Mouse (Mus musculus) CH12.LX (cell line): ENCODE results near the gene Cactin. TPM values are rescaled to one million over a fixed set of nuclear protein-coding genes. Genes with fewer than 3 reads are reported as not detected.

Experiments used
- DNase-seq: peaks from one replicate; pipeline ENCODE4 v3.0.0-alpha.2; 2013; ENCODE audit errors: extremely low read depth
- H3K27ac ChIP-seq: 2 replicates; pipeline ENCODE4 v1.5.1; 2012; ENCODE audit warnings: low read depth, mild to moderate bottlenecking, control low read depth, moderate library complexity; ENCODE audit not compliant: insufficient read depth
- H3K27me3 ChIP-seq: replicated peaks from 2 replicates; pipeline ENCODE3; 2012; ENCODE audit warnings: inconsistent platforms
- H3K36me3 ChIP-seq, 2 experiments: replicated peaks in 1 of 2; 2 replicates each; pipeline versions ENCODE3 to v1.6.1; 2012; ENCODE audit warnings: inconsistent platforms in 1 of 2, low read length in 1 of 2, mild to moderate bottlenecking in 1 of 2, mixed read lengths in 1 of 2, moderate library complexity in 1 of 2; ENCODE audit not compliant: control insufficient read depth in 1 of 2, insufficient read depth in 1 of 2
- H3K4me1 ChIP-seq, 2 experiments: 2 replicates each; pipeline ENCODE4 v1.6.1; 2012; ENCODE audit warnings: inconsistent platforms in 1 of 2, moderate library complexity in 1 of 2; ENCODE audit not compliant: insufficient read depth in 2 of 2, control insufficient read depth in 1 of 2
- H3K4me2 ChIP-seq: 2 replicates; pipeline ENCODE4 v1.6.1; 2012; ENCODE audit warnings: low read depth, mild to moderate bottlenecking, control low read depth; ENCODE audit not compliant: poor library complexity, insufficient read depth, severe bottlenecking
- H3K4me3 ChIP-seq, 3 experiments: fragments of 150-350 bp in 1 of 3; sonication (generic) in 1 of 3; replicated peaks in 1 of 3; 2 replicates each; pipeline versions ENCODE3 to v1.5.1; 2011 to 2012; ENCODE audit warnings: low read depth in 2 of 3, low read length in 2 of 3, mild to moderate bottlenecking in 2 of 3, moderate library complexity in 2 of 3, control low read depth in 1 of 3, improper control_type of control experiment in 1 of 3, inconsistent platforms in 1 of 3, mixed read lengths in 1 of 3; ENCODE audit not compliant: poor library complexity in 1 of 3
- H3K79me2 ChIP-seq: replicated peaks from 2 replicates; pipeline ENCODE4 v1.6.1; 2012; ENCODE audit warnings: mild to moderate bottlenecking, moderate library complexity; ENCODE audit not compliant: control insufficient read depth, poor library complexity, insufficient read depth, severe bottlenecking; ENCODE audit errors: extremely low read depth
- H3K9ac ChIP-seq: 2 replicates; pipeline ENCODE4 v1.6.1; 2012; ENCODE audit warnings: low read depth, mild to moderate bottlenecking, control low read depth, moderate library complexity; ENCODE audit not compliant: insufficient read depth
- H3K9me3 ChIP-seq: replicated peaks from 2 replicates; pipeline ENCODE3; 2012; ENCODE audit warnings: low read length, inconsistent platforms, mixed read lengths
- CHD2 ChIP-seq: IDR thresholded peaks from 2 replicates; pipeline ENCODE4 v1.6.1; 2011; ENCODE audit warnings: low read length, improper control_type of control experiment
- CTCF ChIP-seq, 2 experiments: IDR thresholded peaks in 1 of 2; conservative IDR thresholded peaks in 1 of 2; 2 replicates each; pipeline ENCODE4 v1.5.1; 2011 to 2012; ENCODE audit warnings: low read depth in 2 of 2, low read length in 2 of 2, improper control_type of control experiment in 1 of 2, inconsistent platforms in 1 of 2, mild to moderate bottlenecking in 1 of 2, moderate library complexity in 1 of 2
- E2F4 ChIP-seq: IDR thresholded peaks from 2 replicates; pipeline ENCODE4 v1.6.1; 2011; ENCODE audit warnings: low read depth, low read length, improper control_type of control experiment; ENCODE audit not compliant: insufficient replicate concordance
- ETS1 ChIP-seq: conservative IDR thresholded peaks from 2 replicates; pipeline ENCODE4 v1.6.1; 2012; ENCODE audit warnings: low read depth, mild to moderate bottlenecking, inconsistent platforms, low read length, improper control_type of control experiment, moderate library complexity
- GABPA ChIP-seq: IDR thresholded peaks from 2 replicates; pipeline ENCODE4 v1.6.1; 2012; ENCODE audit warnings: low read depth, low read length, improper control_type of control experiment, inconsistent platforms; ENCODE audit not compliant: insufficient replicate concordance
- JUND ChIP-seq: conservative IDR thresholded peaks from 2 replicates; pipeline ENCODE4 v1.6.1; 2011; ENCODE audit warnings: low read depth, low read length, improper control_type of control experiment
- MAX ChIP-seq: IDR thresholded peaks from 2 replicates; pipeline ENCODE4 v1.6.1; 2011; ENCODE audit warnings: low read length, improper control_type of control experiment
- MAZ ChIP-seq: IDR thresholded peaks from 2 replicates; pipeline ENCODE4 v1.6.1; 2012; ENCODE audit warnings: low read depth, mild to moderate bottlenecking, inconsistent platforms, low read length, improper control_type of control experiment, moderate library complexity
- MXI1 ChIP-seq: IDR thresholded peaks from 2 replicates; pipeline ENCODE4 v1.6.1; 2011; ENCODE audit warnings: mild to moderate bottlenecking, low read depth, low read length, improper control_type of control experiment
- MYC ChIP-seq: IDR thresholded peaks from 2 replicates; pipeline ENCODE4 v1.6.1; 2011; ENCODE audit warnings: low read depth, mild to moderate bottlenecking, improper control_type of control experiment, low read length
- PAX5 ChIP-seq: IDR thresholded peaks from 2 replicates; pipeline ENCODE4 v1.6.1; 2012; ENCODE audit warnings: low read length, inconsistent platforms, mixed read lengths
- POLR2A ChIP-seq: IDR thresholded peaks from 2 replicates; pipeline ENCODE4 v1.6.1; 2011; ENCODE audit warnings: low read depth, mild to moderate bottlenecking, improper control_type of control experiment, low read length
- RAD21 ChIP-seq: IDR thresholded peaks from 2 replicates; pipeline ENCODE4 v1.6.1; 2011; ENCODE audit warnings: low read depth, mild to moderate bottlenecking, low read length, improper control_type of control experiment, moderate library complexity
- RCOR1 ChIP-seq: conservative IDR thresholded peaks from 2 replicates; pipeline ENCODE4 v1.6.1; 2012; ENCODE audit warnings: low read depth, mild to moderate bottlenecking, inconsistent platforms, low read length, improper control_type of control experiment
- SIN3A ChIP-seq: IDR thresholded peaks from 2 replicates; pipeline ENCODE4 v1.6.1; 2012; ENCODE audit warnings: low read length, improper control_type of control experiment, inconsistent platforms
- TBP ChIP-seq: conservative IDR thresholded peaks from 2 replicates; pipeline ENCODE4 v1.6.1; 2011; ENCODE audit warnings: low read depth, low read length, improper control_type of control experiment
- TCF12 ChIP-seq: IDR thresholded peaks from 2 replicates; pipeline ENCODE4 v1.6.1; 2014; ENCODE audit warnings: low read depth, mild to moderate bottlenecking, inconsistent platforms, low read length, improper control_type of control experiment
- USF1 ChIP-seq: IDR thresholded peaks from 2 replicates; pipeline ENCODE4 v1.6.1; 2014; ENCODE audit warnings: low read depth, mild to moderate bottlenecking, inconsistent platforms, low read length, improper control_type of control experiment
- USF2 ChIP-seq: conservative IDR thresholded peaks from 2 replicates; pipeline ENCODE4 v1.6.1; 2011; ENCODE audit warnings: low read depth, low read length, improper control_type of control experiment
- ZC3H11A ChIP-seq: IDR thresholded peaks from 2 replicates; pipeline ENCODE4 v1.6.1; 2012; ENCODE audit warnings: low read depth, mild to moderate bottlenecking, inconsistent platforms, low read length, improper control_type of control experiment
- ZNF384 ChIP-seq: IDR thresholded peaks from 2 replicates; pipeline ENCODE4 v1.6.1; 2012; ENCODE audit warnings: low read depth, low read length, improper control_type of control experiment, inconsistent platforms
- dilution Hi-C: fragments of 300-500 bp; cut with MboI; formaldehyde crosslinking; loops from 2 replicates; pipeline ENCODE4 v1.14.3; 2020; ENCODE audit warnings: low sequenced_read_pairs; ENCODE audit not compliant: extremely low pct_unique_long_range_greater_than_20kb, extremely low pct_ligation_motif_present
- in situ Hi-C: fragments of 300-500 bp; cut with MboI; formaldehyde crosslinking; loops from 3 replicates; pipeline ENCODE4 v1.14.3; 2019; ENCODE audit warnings: low sequenced_read_pairs, low pct_ligation_motif_present, low pct_unique_long_range_greater_than_20kb, mixed read lengths
- polyA plus RNA-seq: library from polyadenylated mRNA; unstranded; fragments of >175 nt; gene quantifications from 2 replicates; pipeline ENCODE4 v1.2.1, GENCODE M21; 2012; ENCODE audit warnings: low read depth; ENCODE audit not compliant: insufficient read length
- total RNA-seq, 2 experiments: library from RNA; depleted of rRNA; stranded (reverse); fragments of 300-350 nt in 1 of 2; fragments of >200 nt in 1 of 2; gene quantifications; 2 replicates each; pipeline ENCODE4 v1.2.3; 2012 to 2014

Cactin gene
- total and polyA plus RNA-seq, 3 experiments, result 21.4 to 39.3 (median 34.6) TPM

- DNase-seq, result no peak
These were observed 533 bp downstream of the Cactin start for GRCm38 (mm10) chr10:81321436-81321835.

GRCm38 (mm10) chr10:81322444-81322843 is 1.5 kb downstream of the Cactin start:
- H3K4me2 ChIP-seq, result 0 out of 2 replicates have a peak overlapping the region, but pooled peaks have one; percentile 78
- peaks cover 15% of the 10 kb centered on the region for H3K79me2 ChIP-seq
- in situ Hi-C loops (no loop called here), dilution Hi-C loops (no loop called here)
- no peak overlapping the region for H3K9ac ChIP-seq
- H3K27ac ChIP-seq, result no peak overlapping the region
- peaks cover 65 to 73% of the 10 kb centered on the region in 2 experiments for H3K36me3 ChIP-seq
- TF ChIP-seq ZNF384 (no peak), MXI1 (no peak), SIN3A (no peak)
- no peaks in the 10 kb centered on the region for H3K9me3 ChIP-seq
- H3K4me1 ChIP-seq, result peaks cover 12 to 32% of the 10 kb centered on the region in 2 experiments; a peak in 3 of 4 replicates
- DNase-seq, result no peak
- H3K4me3 ChIP-seq, result no peak overlapping the region
- no peaks in the 10 kb centered on the region for H3K27me3 ChIP-seq

More at GRCm38 (mm10) chr10:81321436-81321835, 533 bp downstream of the Cactin start:
- Histone ChIP-seq H3K4me2 (peak overlapping the region; percentile 78), H3K9me3 (no peaks in the 10 kb centered on the region), H3K27ac (peak overlapping the region; percentile 49), H3K79me2 (peaks cover 15% of the 10 kb centered on the region), H3K9ac (peak overlapping the region; percentile 96), H3K27me3 (no peaks in the 10 kb centered on the region), H3K36me3 (peaks cover 61 to 74% of the 10 kb centered on the region in 2 experiments), H3K4me3 (peak overlapping the region; percentile 89 to 98 (median 97)), H3K4me1 (peaks cover 12 to 37% of the 10 kb centered on the region in 2 experiments; a peak in 3 of 4 replicates)
- in situ Hi-C loops (no loop called here), dilution Hi-C loops (no loop called here)
- TF ChIP-seq TBP (0 out of 2 replicates have a peak, but pooled peaks have one; percentile 1), ETS1 (no peak)

GRCm38 (mm10) chr10:81323141-81323775 is 2.4 kb downstream of the Cactin start:
- TF ChIP-seq TCF12 (no peak), CTCF (conservative IDR thresholded peaks at IDR 0.05 in 1 of 2, IDR thresholded peaks at IDR 0.05 in 1 of 2; ENCODE audit: low read depth in 2 of 2, low read length in 2 of 2) (no peak), MYC (no peak), RAD21 (no peak), E2F4 (no peak), MAZ (no peak), ZC3H11A (no peak), MAX (no peak), JUND (no peak), RCOR1 (no peak), GABPA (no peak), PAX5 (no peak), CHD2 (no peak), USF1 (no peak), POLR2A (no peak), USF2 (no peak)
- TF ChIP-seq, all 38 proteins: peak for 0
- Histone ChIP-seq H3K4me3 (no peak overlapping the region), H3K9me3 (no peaks in the 10 kb centered on the region), H3K4me2 (no peak overlapping the region), H3K27me3 (no peaks in the 10 kb centered on the region), H3K27ac (no peak overlapping the region), H3K4me1 (peaks cover 12 to 32% of the 10 kb centered on the region in 2 experiments; a peak in 3 of 4 replicates), H3K36me3 (peaks cover 58 to 72% of the 10 kb centered on the region in 2 experiments), H3K9ac (no peak overlapping the region), H3K79me2 (peaks cover 15% of the 10 kb centered on the region)
- dilution Hi-C loops (no loop called here), in situ Hi-C loops (no loop called here)
- DNase-seq, result no peak
